Mouse (Mus musculus): ENCODE measurements at regions not wholly inside any gene's neighbourhood (a gene's known extent, or its start where the extent isn't known, plus 50 kb on each side); places are given as distances from the start of the nearest gene placed in this dataset.

DNA sequence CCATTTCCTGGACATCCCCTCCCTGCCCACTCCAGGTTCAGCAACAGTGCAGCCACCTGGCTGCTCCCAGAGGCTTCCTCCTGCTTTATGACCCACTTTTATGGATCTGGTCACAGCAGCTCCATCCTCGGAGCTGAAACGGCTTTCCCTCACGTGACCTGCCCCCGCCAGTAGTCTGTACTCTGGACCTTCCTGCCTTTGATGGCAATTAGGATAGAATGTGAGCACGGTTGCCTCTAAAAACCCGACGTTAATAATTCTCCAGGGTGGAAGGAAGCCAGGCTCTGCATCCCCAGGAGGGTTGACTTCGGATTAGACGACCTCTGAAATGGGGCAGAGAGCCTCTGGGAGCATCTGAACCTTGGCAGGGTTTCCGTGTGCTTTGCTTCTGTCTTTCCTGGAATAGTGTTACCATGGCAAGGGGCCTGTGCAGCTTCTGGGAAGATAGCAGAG is 214.0 kb downstream of the Gadd45g start:
- no peak for TF ChIP-seq CTCF (IDR thresholded peaks at IDR 0.05; ENCODE audit: low read depth)
- no peak for TF ChIP-seq EP300 (optimal IDR thresholded peaks at IDR 0.05)
- 40% methylated on average over 10 of the region's 10 CpGs for WGBS
- Histone ChIP-seq H3K27ac (replicated peaks) (no peak overlapping the region), H3K36me3 (ENCODE audit: control insufficient read depth, insufficient read depth, low read length) (no peaks in the 10 kb centered on the region), H3K9me3 (ENCODE audit: control insufficient read depth, low read length) (no peaks in the 10 kb centered on the region), H3K4me2 (replicated peaks; ENCODE audit: low read depth) (no peak overlapping the region), H3K4me1 (replicated peaks; ENCODE audit: control insufficient read depth, insufficient read depth) (no peaks in the 10 kb centered on the region; the same call in 1 of the 2 replicates), H3K27me3 (ENCODE audit: control insufficient read depth, insufficient read depth, low read length) (no peaks in the 10 kb centered on the region), H3K9ac (ENCODE audit: low read length) (no peak overlapping the region), H3K4me3 (ENCODE audit: low read depth, low read length) (no peak overlapping the region)
- DNase-seq (ENCODE audit: low spot score) (no peak), ATAC-seq (ENCODE audit: low FRiP score, low TSS enrichment) (no peak)

DNA sequence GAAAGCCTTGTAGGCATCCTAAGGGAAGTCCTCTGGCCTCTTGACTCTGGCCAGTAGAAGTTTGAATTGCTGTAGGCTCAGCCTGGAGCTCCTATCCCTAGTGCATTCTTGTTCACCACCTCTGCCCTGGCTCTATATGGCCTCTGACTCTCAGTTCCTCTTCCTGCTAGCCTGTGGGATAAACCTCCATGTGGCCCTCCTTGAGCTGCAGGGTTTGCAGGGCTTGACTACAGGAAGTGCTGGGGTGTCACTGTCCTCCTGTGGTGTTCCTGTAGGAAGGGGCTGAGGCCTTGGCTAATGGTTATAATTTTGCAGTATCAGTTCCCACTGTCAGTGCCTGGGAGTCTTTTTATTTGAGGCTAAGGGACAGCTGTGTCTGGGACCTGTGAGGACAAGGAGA is 215.0 kb downstream of the Gadd45g start:
- H3K27ac ChIP-seq (replicated peaks) = peak overlapping the region; percentile 61; the same call in 1 of the 2 replicates
- peak; percentile 17; the same call in 1 of the 2 replicates for ATAC-seq (ENCODE audit: low FRiP score, low TSS enrichment)
- no peak overlapping the region for H3K4me2 ChIP-seq (replicated peaks; ENCODE audit: low read depth)
- no peak overlapping the region for H3K4me3 ChIP-seq (ENCODE audit: low read depth, low read length)
- H3K9ac ChIP-seq (ENCODE audit: low read length) = no peak overlapping the region
- H3K36me3 ChIP-seq (ENCODE audit: control insufficient read depth, insufficient read depth, low read length) = no peaks in the 10 kb centered on the region
- H3K4me1 ChIP-seq (replicated peaks; ENCODE audit: control insufficient read depth, insufficient read depth) = no peaks in the 10 kb centered on the region; the same call in 1 of the 2 replicates
- no peak for DNase-seq (ENCODE audit: low spot score)
- H3K9me3 ChIP-seq (ENCODE audit: control insufficient read depth, low read length) = no peaks in the 10 kb centered on the region
- no peak for TF ChIP-seq CTCF (IDR thresholded peaks at IDR 0.05; ENCODE audit: low read depth)
- no peak for TF ChIP-seq EP300 (optimal IDR thresholded peaks at IDR 0.05)
- H3K27me3 ChIP-seq (ENCODE audit: control insufficient read depth, insufficient read depth, low read length) = no peaks in the 10 kb centered on the region

DNA sequence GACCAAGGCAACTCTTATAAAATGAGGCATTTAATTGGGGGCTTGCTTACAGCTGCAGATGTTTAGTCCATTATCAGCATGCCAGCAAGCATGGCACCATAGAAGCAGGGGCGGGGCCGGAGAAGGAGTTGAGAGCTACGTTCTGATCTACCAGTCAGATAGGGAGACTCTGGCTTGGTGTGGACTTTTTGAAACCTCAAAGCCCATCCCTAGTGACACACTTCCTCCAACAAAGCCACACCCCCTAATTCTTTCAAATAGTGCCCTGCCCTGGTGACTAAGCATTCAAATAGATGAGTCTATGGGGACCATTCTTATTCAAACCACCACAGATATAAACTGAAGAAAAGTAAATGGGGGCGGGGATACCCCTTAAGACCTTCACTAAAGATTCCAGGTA is 215.4 kb downstream of the Gadd45g start:
- TF ChIP-seq CTCF (IDR thresholded peaks at IDR 0.05; ENCODE audit: low read depth) (no peak), EP300 (optimal IDR thresholded peaks at IDR 0.05) (no peak)
- no peak overlapping the region for H3K4me2 ChIP-seq (replicated peaks; ENCODE audit: low read depth)
- no peaks in the 10 kb centered on the region for H3K9me3 ChIP-seq (ENCODE audit: control insufficient read depth, low read length)
- H3K9ac ChIP-seq (ENCODE audit: low read length) = no peak overlapping the region
- 73% methylated on average over 4 of the region's 4 CpGs for WGBS
- DNase-seq (ENCODE audit: low spot score) (peak; percentile 55), ATAC-seq (ENCODE audit: low FRiP score, low TSS enrichment) (peak; percentile 86)
- H3K4me1 ChIP-seq (replicated peaks; ENCODE audit: control insufficient read depth, insufficient read depth) = no peaks in the 10 kb centered on the region; the same call in 1 of the 2 replicates
- H3K36me3 ChIP-seq (ENCODE audit: control insufficient read depth, insufficient read depth, low read length) = no peaks in the 10 kb centered on the region
- peak overlapping the region; percentile 61; the same call in 1 of the 2 replicates for H3K27ac ChIP-seq (replicated peaks)
- H3K4me3 ChIP-seq (ENCODE audit: low read depth, low read length) = no peak overlapping the region
- H3K27me3 ChIP-seq (ENCODE audit: control insufficient read depth, insufficient read depth, low read length) = no peaks in the 10 kb centered on the region

DNA sequence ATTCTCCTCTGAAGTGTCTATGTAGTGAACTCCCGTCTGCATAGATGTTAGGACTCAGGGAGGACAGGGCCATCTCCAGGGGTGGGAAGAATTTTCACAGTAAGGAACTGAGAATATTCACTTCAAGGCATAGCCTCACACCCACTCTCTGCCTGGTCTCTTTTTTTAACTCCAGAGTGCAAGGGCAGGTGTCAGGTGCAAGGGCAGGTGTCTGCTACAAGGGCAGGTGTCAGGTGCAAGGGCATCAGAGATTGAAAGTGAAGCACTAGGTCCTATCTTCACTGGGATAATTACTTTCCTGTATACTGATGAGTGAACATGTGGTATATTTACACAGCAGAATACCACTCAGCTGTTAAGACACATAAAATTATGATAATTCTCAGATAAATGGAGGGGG is 216.1 kb downstream of the Gadd45g start:
- Histone ChIP-seq H3K27me3 (ENCODE audit: control insufficient read depth, insufficient read depth, low read length) (no peaks in the 10 kb centered on the region), H3K4me2 (replicated peaks; ENCODE audit: low read depth) (no peak overlapping the region), H3K27ac (replicated peaks) (no peak overlapping the region), H3K4me3 (ENCODE audit: low read depth, low read length) (no peak overlapping the region), H3K4me1 (replicated peaks; ENCODE audit: control insufficient read depth, insufficient read depth) (peaks cover 3% of the 10 kb centered on the region; the same call in 1 of the 2 replicates), H3K9me3 (ENCODE audit: control insufficient read depth, low read length) (no peaks in the 10 kb centered on the region), H3K36me3 (ENCODE audit: control insufficient read depth, insufficient read depth, low read length) (no peaks in the 10 kb centered on the region), H3K9ac (ENCODE audit: low read length) (no peak overlapping the region)
- TF ChIP-seq CTCF (IDR thresholded peaks at IDR 0.05; ENCODE audit: low read depth) (no peak), EP300 (optimal IDR thresholded peaks at IDR 0.05) (no peak)
- ATAC-seq (ENCODE audit: low FRiP score, low TSS enrichment) = no peak
- no peak for DNase-seq (ENCODE audit: low spot score)
- 93% methylated on average over 1 of the region's 1 CpGs for WGBS

DNA sequence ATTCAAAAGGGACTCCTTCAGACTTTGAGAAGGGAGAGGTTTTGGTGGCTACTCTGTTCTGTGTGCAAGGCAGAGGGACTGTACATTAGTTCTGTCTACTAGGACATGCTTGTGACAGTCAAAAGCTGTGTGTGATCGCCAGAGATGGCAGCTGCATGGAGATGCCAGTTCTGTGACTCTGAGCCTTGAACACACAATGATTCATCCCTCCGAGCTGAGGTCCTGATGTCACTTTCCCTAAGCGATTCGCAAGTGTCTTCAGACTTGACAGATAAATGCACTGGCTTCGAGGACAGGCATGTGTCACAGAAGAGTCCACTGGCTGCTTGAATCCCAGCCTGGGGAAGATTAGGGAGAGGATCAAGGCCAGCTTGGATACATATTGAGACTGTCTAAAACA is 218.8 kb downstream of the Gadd45g start:
- no peak for ATAC-seq (ENCODE audit: low FRiP score, low TSS enrichment)
- WGBS = 73% methylated on average over 5 of the region's 5 CpGs

DNA sequence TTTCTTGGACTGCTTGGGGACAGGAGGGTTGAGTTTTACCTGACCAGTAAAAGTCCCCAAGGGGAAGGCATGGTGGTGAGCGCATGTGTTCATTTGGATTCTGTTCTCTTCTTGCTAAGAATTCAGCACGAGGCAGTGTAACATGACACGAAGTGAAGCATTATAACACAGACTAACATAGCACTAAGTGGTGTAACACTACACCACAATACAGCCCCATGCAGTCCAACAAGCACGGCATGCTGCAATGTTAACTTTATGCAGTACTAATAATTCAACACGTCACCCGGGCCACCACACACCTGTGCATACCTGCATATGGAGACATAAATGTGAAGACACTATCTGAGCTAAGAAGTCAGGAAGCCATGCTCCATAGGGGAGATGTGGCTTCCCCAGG is 219.2 kb downstream of the Gadd45g start:
- no peak overlapping the region for H3K9ac ChIP-seq (ENCODE audit: low read length)
- H3K27ac ChIP-seq (replicated peaks) = no peak overlapping the region
- no peaks in the 10 kb centered on the region for H3K27me3 ChIP-seq (ENCODE audit: control insufficient read depth, insufficient read depth, low read length)
- H3K4me1 ChIP-seq (replicated peaks; ENCODE audit: control insufficient read depth, insufficient read depth) = 0 out of 2 replicates have a peak, but pooled peaks cover 3% of the 10 kb centered on the region
- H3K4me2 ChIP-seq (replicated peaks; ENCODE audit: low read depth) = no peak overlapping the region
- whole genome bisulfite sequencing = 60% methylated on average over 6 of the region's 6 CpGs
- ATAC-seq (ENCODE audit: low FRiP score, low TSS enrichment) (no peak), DNase-seq (ENCODE audit: low spot score) (no peak)
- H3K9me3 ChIP-seq (ENCODE audit: control insufficient read depth, low read length) = no peaks in the 10 kb centered on the region
- no peaks in the 10 kb centered on the region for H3K36me3 ChIP-seq (ENCODE audit: control insufficient read depth, insufficient read depth, low read length)
- H3K4me3 ChIP-seq (ENCODE audit: low read depth, low read length) = no peak overlapping the region
- TF ChIP-seq CTCF (IDR thresholded peaks at IDR 0.05; ENCODE audit: low read depth) (no peak), EP300 (optimal IDR thresholded peaks at IDR 0.05) (no peak)

More for the DNA sequence above, 218.8 kb downstream of the Gadd45g start:
- H3K27ac ChIP-seq (replicated peaks) = no peak overlapping the region
- no peak overlapping the region for H3K9ac ChIP-seq (ENCODE audit: low read length)
- no peak overlapping the region for H3K4me2 ChIP-seq (replicated peaks; ENCODE audit: low read depth)
- no peaks in the 10 kb centered on the region for H3K36me3 ChIP-seq (ENCODE audit: control insufficient read depth, insufficient read depth, low read length)
- H3K9me3 ChIP-seq (ENCODE audit: control insufficient read depth, low read length) = no peaks in the 10 kb centered on the region
- peaks cover 3% of the 10 kb centered on the region; the same call in 1 of the 2 replicates for H3K4me1 ChIP-seq (replicated peaks; ENCODE audit: control insufficient read depth, insufficient read depth)
- TF ChIP-seq EP300 (optimal IDR thresholded peaks at IDR 0.05) = no peak
- no peak for TF ChIP-seq CTCF (IDR thresholded peaks at IDR 0.05; ENCODE audit: low read depth)
- no peak for DNase-seq (ENCODE audit: low spot score)
- no peak overlapping the region for H3K4me3 ChIP-seq (ENCODE audit: low read depth, low read length)
- no peaks in the 10 kb centered on the region for H3K27me3 ChIP-seq (ENCODE audit: control insufficient read depth, insufficient read depth, low read length)
